Mouse (Mus musculus) activated CD4-positive, CD25-positive, alpha-beta regulatory T cell (primary cell): ENCODE data around the gene Dlg1. TPM values are rescaled to one million over a fixed set of nuclear protein-coding genes. Genes with fewer than 3 reads are reported as not detected.

Experiments
- polyA plus RNA-seq, 2 experiments: library from polyadenylated mRNA; unstranded; fragments of 100-300 nt; shearing (Covaris generic); gene quantifications; one replicate each; pipeline ENCODE4 v1.2.1; 2017

The Dlg1 gene
- 10 to 100 TPM; 35.0 to 37.8 TPM for polyA plus RNA-seq

DNA sequence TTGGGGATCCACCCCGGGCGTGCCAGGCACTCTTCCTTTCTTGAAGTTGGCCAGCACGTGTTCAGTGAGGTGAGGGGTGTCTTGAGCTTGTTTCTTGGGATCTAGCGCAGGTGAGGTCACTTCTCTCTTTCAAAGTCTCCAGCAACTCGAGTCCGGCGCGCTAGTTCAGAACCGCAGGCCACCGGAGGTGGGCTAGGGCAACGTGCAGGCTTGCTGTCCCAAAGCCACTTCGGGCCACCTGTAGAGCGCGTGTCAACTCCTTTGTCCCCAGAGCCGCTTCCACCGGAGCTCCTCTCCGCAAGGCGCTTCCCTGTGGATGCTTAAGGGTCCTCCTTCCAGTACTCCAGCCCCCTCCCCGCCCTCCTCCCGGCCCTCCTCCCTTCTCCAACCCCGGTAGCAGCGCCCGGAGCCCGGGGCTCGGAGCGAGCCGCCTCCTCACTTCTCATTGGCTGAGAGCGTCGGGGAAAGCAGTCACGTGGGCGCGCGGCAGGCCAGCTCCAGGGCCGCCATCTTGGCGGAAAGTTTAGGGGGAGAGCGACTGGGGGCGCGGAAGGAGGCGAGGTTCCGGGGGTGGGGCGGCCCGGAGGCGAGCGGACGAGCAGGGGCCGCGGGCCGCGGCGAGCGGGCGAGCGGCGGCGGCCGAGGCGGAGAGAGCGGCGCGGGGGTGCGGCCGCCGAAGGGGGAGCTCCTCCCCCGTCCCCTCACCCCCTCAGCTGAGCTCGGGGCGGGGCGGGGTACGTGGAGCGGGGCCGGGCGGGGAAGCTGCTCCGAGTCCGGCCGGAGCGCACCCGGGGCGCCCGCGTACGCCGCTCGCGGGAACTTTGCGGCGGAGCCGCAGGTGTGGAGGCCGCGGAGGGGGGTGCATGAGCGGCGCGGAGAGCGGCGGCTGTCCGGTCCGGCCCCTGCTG is at the start of gene Dlg1:
Dlg1 (plus strand) TSS at position 65 of the 908 bp plus-strand sequence.

GRCm38 (mm10) chr16:31878573-31879257 is 215.5 kb downstream of the Dlg1 start, which contains the start of gene Meltf:
Gene Meltf, plus strand, starts transcription at chr16:31878810.

Other genes starting within 250 kb of the Dlg1 start
- 10 to 100 TPM; 35.8 to 48.0 TPM for gene Bdh1, start 241.2 kb upstream of the Dlg1 start, polyA plus RNA-seq
- not detected for gene Meltf, start 215.4 kb downstream of the Dlg1 start, polyA plus RNA-seq